Mouse (Mus musculus) gastrocnemius, postnatal 4 days (tissue): ENCODE results near the gene Aox4. TPM values are rescaled to one million over a fixed set of nuclear protein-coding genes. Genes with fewer than 3 reads are reported as not detected.

Experiments used
- DNase-seq, 2 experiments: peaks; one replicate each; pipeline ENCODE4 v3.0.0; 2021 to 2022; ENCODE audit warnings: low spot score in 2 of 2, mixed read lengths in 2 of 2
- total RNA-seq, 2 experiments: library from RNA; stranded (reverse); gene quantifications; 2 replicates each; pipeline ENCODE4 v1.2.3; 2021

Aox4 gene
- total RNA-seq, 2 experiments from 2014 or later = 0.52 to 0.98 TPM

GRCm38 (mm10) chr1:58298347-58298746 lies 88.2 kb downstream of the Aox4 start:
- DNase-seq = no peak

- no peak for DNase-seq
Measured at GRCm38 (mm10) chr1:58301073-58301472, 90.9 kb downstream of the Aox4 start.

- no peak for DNase-seq
Measured at GRCm38 (mm10) chr1:58302015-58302414, 91.8 kb downstream of the Aox4 start.

- DNase-seq = no peak
Measured at GRCm38 (mm10) chr1:58303009-58303408, 92.8 kb downstream of the Aox4 start.

- DNase-seq = no peak
Measured at GRCm38 (mm10) chr1:58303726-58304125, 93.5 kb downstream of the Aox4 start.

- no peak for DNase-seq
Measured at GRCm38 (mm10) chr1:58304296-58304695, 94.1 kb downstream of the Aox4 start.

- DNase-seq = no peak
Measured at GRCm38 (mm10) chr1:58307181-58307580, 97.0 kb downstream of the Aox4 start.

GRCm38 (mm10) chr1:58308594-58308993 lies 98.4 kb downstream of the Aox4 start:
- DNase-seq = no peak

- DNase-seq = no peak
Measured at GRCm38 (mm10) chr1:58309853-58310252, 99.7 kb downstream of the Aox4 start.

- DNase-seq = no peak
Measured at GRCm38 (mm10) chr1:58311221-58311864, 101.1 kb downstream of the Aox4 start.

- DNase-seq = no peak
Measured at GRCm38 (mm10) chr1:58313173-58313572, 103.0 kb downstream of the Aox4 start.

GRCm38 (mm10) chr1:58315532-58315931 lies 105.3 kb downstream of the Aox4 start:
- DNase-seq = no peak

Other genes with a start within 250 kb of the Aox4 start
- gene Sgo2a, start 214.4 kb upstream of the Aox4 start, total RNA-seq = 1 to 10 TPM; 8.2 to 8.3 TPM
- 10 to 100 TPM; 10.6 to 16.3 TPM for gene Kctd18, start 191.4 kb upstream of the Aox4 start, total RNA-seq
- gene Aox1, start 180.5 kb upstream of the Aox4 start, total RNA-seq = 1 to 10 TPM; 5.5 to 6.0 TPM
- under 1 TPM; 0.21 to 0.69 TPM for gene Aox3, start 97.3 kb upstream of the Aox4 start, total RNA-seq
- under 1 TPM; 0.27 to 0.34 TPM for gene Aox2, start 67.9 kb downstream of the Aox4 start, total RNA-seq
- gene Bzw1, start 182.5 kb downstream of the Aox4 start, total RNA-seq = 100 to 1,000 TPM; 116 to 130 TPM
- 10 to 100 TPM; 56.7 to 80.5 TPM for gene Clk1, start 213.7 kb downstream of the Aox4 start, total RNA-seq
- 10 to 100 TPM; 13.8 to 14.1 TPM for gene Nif3l1, start 234.8 kb downstream of the Aox4 start, total RNA-seq
- gene Ppil3, start 235.1 kb downstream of the Aox4 start, total RNA-seq = 10 to 100 TPM; 24.8 to 25.9 TPM